Mouse (Mus musculus): ENCODE data around the gene Olfr397.

The Olfr397 gene

DNA sequence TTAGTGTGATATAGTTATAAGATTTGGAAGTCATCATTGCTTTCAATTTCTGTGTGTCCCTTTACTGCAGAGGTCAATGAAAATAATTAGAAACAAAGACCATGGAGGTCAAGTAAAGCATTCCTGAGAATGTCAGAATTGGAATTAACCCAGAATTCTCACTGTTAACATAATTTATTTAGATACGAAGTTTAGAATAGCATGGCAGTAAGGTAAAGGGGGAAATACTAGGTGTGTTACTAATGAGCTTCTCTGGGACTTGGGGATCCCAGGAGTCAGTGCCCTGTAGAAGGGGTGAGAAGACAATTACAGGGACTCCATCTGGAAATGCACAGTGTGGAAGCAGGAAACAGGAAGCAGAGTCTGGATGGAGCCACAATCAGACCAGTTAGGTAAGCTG, at the start of gene Olfr397:
Olfr397 (plus strand) TSS at position 301 of the 400 bp plus-strand sequence.
- in situ Hi-C loops (cut with MboI, MseI), result no loop called here

DNA sequence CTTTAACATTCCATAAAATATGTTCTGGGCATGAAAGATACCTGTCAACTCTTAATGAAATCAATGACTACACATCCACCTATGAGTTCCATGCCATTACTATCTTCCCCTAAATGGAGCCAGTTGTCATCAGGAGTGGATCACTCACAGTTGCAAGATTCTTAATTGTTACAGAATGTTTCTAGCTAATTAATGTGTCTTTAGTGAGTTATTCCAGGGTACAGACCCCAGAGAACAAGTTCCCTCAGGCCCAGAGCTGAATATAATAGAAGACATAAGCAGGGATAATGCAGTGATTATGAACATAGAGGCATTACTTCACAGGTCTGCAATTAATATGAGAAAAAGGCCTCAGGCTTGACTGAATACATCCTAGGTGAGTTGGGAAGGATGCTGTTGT, 24.2 kb upstream of the Olfr397 start, which contains the start of gene Olfr23:
Olfr23 (plus strand) TSS at position 301 of the 400 bp plus-strand sequence.
- in situ Hi-C loops (cut with MboI, MseI), result no loop called here

DNA sequence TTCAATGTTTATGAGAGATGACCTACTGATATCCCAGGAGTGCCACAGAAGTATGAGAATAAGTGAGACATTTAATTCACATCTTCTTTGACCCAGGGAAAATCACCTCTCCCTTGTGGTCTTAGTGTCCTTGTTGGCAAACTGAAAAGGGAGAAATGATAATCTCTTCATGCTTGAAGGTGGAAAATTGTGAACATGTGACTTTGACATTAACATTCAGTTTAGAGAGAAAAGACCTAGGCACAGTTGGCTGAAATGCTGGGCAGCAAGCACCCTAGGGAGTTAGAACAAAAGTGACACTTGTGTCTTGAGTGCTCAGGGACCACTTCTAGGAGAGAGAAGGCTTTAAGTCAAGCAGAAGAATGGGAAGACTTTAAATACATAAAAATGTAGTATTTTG, 29.7 kb downstream of the Olfr397 start, which contains the start of gene Olfr398:
Olfr398 (minus strand) TSS at position 101 of the 400 bp plus-strand sequence.
- in situ Hi-C loops (cut with MboI, MseI), result no loop called here

DNA sequence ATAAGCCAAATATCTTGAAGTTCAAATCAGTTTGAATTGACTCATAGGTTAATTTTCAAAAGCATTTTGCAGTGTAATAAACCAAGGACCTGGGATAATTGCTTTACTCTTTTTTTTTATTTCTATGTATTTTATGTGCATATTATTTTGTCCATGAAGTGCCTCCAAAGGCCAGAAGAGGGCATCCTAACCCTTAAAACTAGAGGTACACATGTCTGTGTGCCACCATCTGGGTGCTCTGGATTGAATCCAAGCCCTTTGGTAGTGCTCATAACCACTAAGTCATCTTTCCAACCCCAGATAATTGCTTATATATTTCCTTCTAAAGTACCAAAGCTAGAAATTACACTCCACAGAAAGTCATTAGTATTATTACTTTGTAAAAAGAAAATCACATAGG, 32.5 kb downstream of the Olfr397 start:
- in situ Hi-C loops (cut with MboI, MseI), result no loop called here

Measured in T-helper 2 cell (primary cell).